Mouse (Mus musculus) forebrain, embryonic 16.5 days (tissue): Measurements from ENCODE around the gene Ppp2r5d. TPM values are rescaled to one million over a fixed set of nuclear protein-coding genes. Genes with fewer than 3 reads are reported as not detected.

Source experiments
- ATAC-seq: fragments of 200-750 bp; cut with Nextera tagmentation; 2 replicates; pipeline ENCODE4 v1.8.0; 2017; ENCODE audit warnings: mild to moderate bottlenecking, moderate library complexity
- H3K27ac ChIP-seq: fragments of 300-500 bp; sonication (generic); 2 replicates; pipeline ENCODE4 v1.5.1; 2014; ENCODE audit warnings: low read length, control low read depth
- H3K27me3 ChIP-seq: fragments of 300-500 bp; sonication (generic); replicated peaks from 2 replicates; pipeline ENCODE4 v1.6.1; 2014; ENCODE audit warnings: low read length; ENCODE audit not compliant: control insufficient read depth, insufficient read depth
- H3K36me3 ChIP-seq: fragments of 300-500 bp; sonication (generic); 2 replicates; pipeline ENCODE4 v1.6.1; 2014; ENCODE audit not compliant: control insufficient read depth, insufficient read depth
- H3K4me1 ChIP-seq: fragments of 300-500 bp; sonication (generic); replicated peaks from 2 replicates; pipeline ENCODE4 v1.6.1; 2014; ENCODE audit warnings: low read length; ENCODE audit not compliant: control insufficient read depth, insufficient read depth
- H3K4me2 ChIP-seq: fragments of 300-500 bp; sonication (generic); 2 replicates; pipeline ENCODE4 v1.6.1; 2014; ENCODE audit warnings: mild to moderate bottlenecking, low read length, control low read depth
- H3K4me3 ChIP-seq: fragments of 300-500 bp; sonication (generic); replicated peaks from 2 replicates; pipeline ENCODE4 v1.5.1; 2014; ENCODE audit warnings: mild to moderate bottlenecking, low read length, control low read depth
- H3K9ac ChIP-seq: fragments of 300-500 bp; sonication (generic); replicated peaks from 2 replicates; pipeline ENCODE4 v1.6.1; 2014; ENCODE audit warnings: low read depth, low read length, control low read depth
- H3K9me3 ChIP-seq: fragments of 300-500 bp; sonication (generic); 2 replicates; pipeline ENCODE4 v1.6.1; 2016; ENCODE audit warnings: low read length; ENCODE audit not compliant: control insufficient read depth
- WGBS: fragments of 180-500 bp; shearing (Covaris S2); extraction: QIAGEN DNeasy Blood & Tissue Kit; methylation state at CpG from one replicate; pipeline ENCODE4 v1.1.7; 2014; 5-methylcytosine and 5-hydroxymethylcytosine counted together
- polyA plus RNA-seq: library from polyadenylated mRNA; unstranded; fragments of >200 nt; fragmentation: Nextera tagmentation; extraction: Ambion mirVana; gene quantifications from 2 replicates; pipeline ENCODE4 v1.2.1, GENCODE M21; 2015

The Ppp2r5d gene
- polyA plus RNA-seq, 1 experiment from 2014 or later, result 96.6 TPM

- H3K36me3 ChIP-seq, result peaks cover 4% of the 10 kb centered on the region; the same call in 1 of the 2 replicates
- H3K4me1 ChIP-seq, result no peaks in the 10 kb centered on the region
- H3K27me3 ChIP-seq, result no peaks in the 10 kb centered on the region
- no peak for ATAC-seq
- WGBS, result 82% methylated on average over 9 of the region's 9 CpGs
- H3K4me2 ChIP-seq, result no peak overlapping the region
- H3K9me3 ChIP-seq, result no peaks in the 10 kb centered on the region
- no peak overlapping the region for H3K9ac ChIP-seq
- no peak overlapping the region for H3K4me3 ChIP-seq
- H3K27ac ChIP-seq, result no peak overlapping the region
These were observed 38.1 kb upstream of the Ppp2r5d start for GRCm38 (mm10) chr17:46742986-46743385.

GRCm38 (mm10) chr17:46741305-46741704, 36.4 kb upstream of the Ppp2r5d start:
- peaks cover 4% of the 10 kb centered on the region; the same call in 1 of the 2 replicates for H3K36me3 ChIP-seq
- no peaks in the 10 kb centered on the region for H3K9me3 ChIP-seq
- H3K27ac ChIP-seq, result no peak overlapping the region
- ATAC-seq, result no peak
- 95% methylated on average over 6 of the region's 6 CpGs for WGBS
- no peaks in the 10 kb centered on the region for H3K27me3 ChIP-seq
- H3K9ac ChIP-seq, result no peak overlapping the region
- H3K4me3 ChIP-seq, result no peak overlapping the region
- H3K4me1 ChIP-seq, result no peaks in the 10 kb centered on the region
- H3K4me2 ChIP-seq, result no peak overlapping the region

GRCm38 (mm10) chr17:46736160-46736559, 31.2 kb upstream of the Ppp2r5d start:
- H3K27ac ChIP-seq, result no peak overlapping the region
- H3K4me2 ChIP-seq, result no peak overlapping the region
- no peak overlapping the region for H3K4me3 ChIP-seq
- WGBS, result 59% methylated on average over 10 of the region's 10 CpGs
- H3K9me3 ChIP-seq, result no peaks in the 10 kb centered on the region
- ATAC-seq, result no peak
- no peak overlapping the region for H3K9ac ChIP-seq
- H3K27me3 ChIP-seq, result no peaks in the 10 kb centered on the region
- H3K4me1 ChIP-seq, result no peaks in the 10 kb centered on the region
- H3K36me3 ChIP-seq, result no peaks in the 10 kb centered on the region

GRCm38 (mm10) chr17:46735287-46735686, 30.4 kb upstream of the Ppp2r5d start:
- no peak overlapping the region for H3K4me3 ChIP-seq
- 96% methylated on average over 7 of the region's 7 CpGs for WGBS
- ATAC-seq, result no peak
- no peaks in the 10 kb centered on the region for H3K4me1 ChIP-seq
- H3K27me3 ChIP-seq, result no peaks in the 10 kb centered on the region
- no peaks in the 10 kb centered on the region for H3K9me3 ChIP-seq
- no peaks in the 10 kb centered on the region for H3K36me3 ChIP-seq
- no peak overlapping the region for H3K27ac ChIP-seq
- H3K9ac ChIP-seq, result no peak overlapping the region
- H3K4me2 ChIP-seq, result no peak overlapping the region

GRCm38 (mm10) chr17:46734055-46734454, 29.1 kb upstream of the Ppp2r5d start:
- ATAC-seq, result no peak
- 96% methylated on average over 3 of the region's 3 CpGs for WGBS

GRCm38 (mm10) chr17:46728904-46729318, 24.0 kb upstream of the Ppp2r5d start, which contains the start of gene Gnmt:
Gnmt (minus strand) TSS chr17:46729168.
- Histone ChIP-seq H3K27me3 (0 out of 2 replicates have a peak, but pooled peaks cover 3% of the 10 kb centered on the region), H3K27ac (no peak within 1 kb of the TSS), H3K4me1 (no peaks in the 10 kb centered on the region; the same call in 1 of the 2 replicates), H3K36me3 (no peaks in the 10 kb centered on the region), H3K9me3 (no peaks in the 10 kb centered on the region), H3K4me3 (no peak within 1 kb of the TSS), H3K4me2 (no peak within 1 kb of the TSS), H3K9ac (no peak within 1 kb of the TSS; the same call in 1 of the 2 replicates)
- ATAC-seq, result no peak
- WGBS, result 15% methylated on average over 24 of the region's 24 CpGs

More at GRCm38 (mm10) chr17:46734055-46734454, 29.1 kb upstream of the Ppp2r5d start:
- no peak overlapping the region for H3K4me3 ChIP-seq
- H3K27me3 ChIP-seq, result no peaks in the 10 kb centered on the region
- no peak overlapping the region for H3K9ac ChIP-seq
- H3K27ac ChIP-seq, result no peak overlapping the region
- no peaks in the 10 kb centered on the region for H3K9me3 ChIP-seq
- no peak overlapping the region for H3K4me2 ChIP-seq
- H3K4me1 ChIP-seq, result no peaks in the 10 kb centered on the region
- H3K36me3 ChIP-seq, result no peaks in the 10 kb centered on the region

- 49% methylated on average over 11 of the region's 11 CpGs for WGBS
- Histone ChIP-seq H3K27me3 (0 out of 2 replicates have a peak, but pooled peaks cover 3% of the 10 kb centered on the region), H3K9me3 (no peaks in the 10 kb centered on the region), H3K4me2 (no peak overlapping the region), H3K4me3 (no peak overlapping the region), H3K36me3 (no peaks in the 10 kb centered on the region; the same call in 1 of the 2 replicates), H3K9ac (no peak overlapping the region; the same call in 1 of the 2 replicates), H3K4me1 (no peaks in the 10 kb centered on the region; the same call in 1 of the 2 replicates), H3K27ac (no peak overlapping the region)
- ATAC-seq, result no peak
These were observed 23.6 kb upstream of the Ppp2r5d start for GRCm38 (mm10) chr17:46728496-46728895.

- H3K4me2 ChIP-seq, result no peak overlapping the region
- 0 out of 2 replicates have a peak, but pooled peaks cover 3% of the 10 kb centered on the region for H3K27me3 ChIP-seq
- H3K9ac ChIP-seq, result no peak overlapping the region
- ATAC-seq, result no peak
- H3K36me3 ChIP-seq, result no peaks in the 10 kb centered on the region; the same call in 1 of the 2 replicates
- H3K4me3 ChIP-seq, result no peak overlapping the region
- H3K27ac ChIP-seq, result no peak overlapping the region
- 40% methylated on average over 6 of the region's 6 CpGs for WGBS
- H3K4me1 ChIP-seq, result no peaks in the 10 kb centered on the region; the same call in 1 of the 2 replicates
- H3K9me3 ChIP-seq, result no peaks in the 10 kb centered on the region
These were observed 23.1 kb upstream of the Ppp2r5d start for GRCm38 (mm10) chr17:46728021-46728420.

- Histone ChIP-seq H3K36me3 (no peaks in the 10 kb centered on the region; the same call in 1 of the 2 replicates), H3K4me2 (no peak overlapping the region), H3K4me3 (no peak overlapping the region), H3K27me3 (0 out of 2 replicates have a peak, but pooled peaks cover 3% of the 10 kb centered on the region), H3K9me3 (no peaks in the 10 kb centered on the region), H3K27ac (no peak overlapping the region), H3K9ac (no peak overlapping the region), H3K4me1 (no peaks in the 10 kb centered on the region; the same call in 1 of the 2 replicates)
- WGBS, result 93% methylated on average over 11 of the region's 11 CpGs
- ATAC-seq, result no peak
These were observed 22.4 kb upstream of the Ppp2r5d start for GRCm38 (mm10) chr17:46727271-46727670.
